Mouse (Mus musculus) spleen, postnatal 36 days (tissue): ENCODE measurements at regions not wholly inside any gene's neighbourhood (a gene's known extent, or its start where the extent isn't known, plus 50 kb on each side); places are given as distances from the start of the nearest gene placed in this dataset.

Experiments
- DNase-seq, 2 experiments: peaks; one replicate each; pipeline ENCODE4 v3.0.0; 2022; ENCODE audit warnings: low spot score in 2 of 2, mixed read lengths in 1 of 2

- DNase-seq, result no peak
Measured at GRCm38 (mm10) chr6:116901816-116902215, 185.1 kb upstream of the Tmem72 start.

- no peak for DNase-seq
Measured at GRCm38 (mm10) chr6:116902371-116902770, 185.7 kb upstream of the Tmem72 start.

DNA sequence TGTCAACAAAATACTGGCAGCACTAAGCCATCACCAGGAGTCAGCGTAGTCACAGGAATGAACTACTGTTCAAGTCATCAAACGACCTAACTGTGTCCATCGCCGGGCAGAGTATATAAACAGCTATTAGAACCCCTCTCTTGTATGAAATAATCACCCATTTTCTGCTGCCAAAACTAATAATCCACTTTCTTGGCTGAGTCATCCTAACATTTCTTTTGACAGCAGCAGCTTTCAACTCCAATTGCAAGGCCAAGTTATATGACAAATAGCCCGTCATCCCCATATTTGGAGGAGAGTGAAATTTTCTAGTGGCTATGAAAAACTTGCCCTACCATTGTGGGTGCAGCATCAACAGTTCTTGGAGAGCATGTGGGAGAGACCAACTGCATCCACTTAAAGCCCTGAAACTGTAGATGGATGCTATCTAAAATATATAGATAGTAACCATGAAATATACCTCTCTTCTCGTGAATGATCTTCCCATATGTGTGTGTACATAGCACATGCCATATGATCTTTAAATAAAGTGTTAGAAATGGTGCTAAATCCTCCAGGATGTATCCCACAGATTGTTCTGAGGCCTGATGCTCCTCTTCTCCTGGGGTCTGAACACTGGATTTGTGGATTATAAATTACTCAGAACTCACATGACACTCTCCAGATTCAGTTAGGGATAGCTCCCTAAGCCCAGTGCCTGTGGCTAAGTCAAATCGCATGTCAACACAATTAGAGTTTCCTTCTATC is 189.9 kb upstream of the Tmem72 start:
- no peak for DNase-seq

- no peak for DNase-seq
Measured at GRCm38 (mm10) chr6:116910607-116911006, 193.9 kb upstream of the Tmem72 start.

DNA sequence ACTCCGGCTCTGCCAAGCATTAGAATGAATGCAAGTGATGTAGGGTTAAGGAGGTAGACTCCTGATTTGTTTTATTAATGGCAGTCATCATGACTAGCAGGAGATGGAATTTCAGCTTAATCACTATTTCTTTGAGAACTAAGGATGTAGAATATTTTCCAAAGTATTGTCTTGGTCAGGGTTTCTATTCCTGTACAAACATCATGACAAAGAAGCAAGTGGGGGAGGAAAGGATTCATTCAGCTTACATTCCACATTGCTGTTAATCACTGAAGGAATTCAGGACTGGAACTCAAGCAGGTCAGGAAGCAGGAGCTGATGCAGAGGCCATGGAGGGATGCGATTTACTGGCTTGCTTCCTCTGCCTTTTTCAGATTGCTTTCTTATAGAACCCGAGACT is 195.4 kb upstream of the Tmem72 start:
- no peak for DNase-seq

- DNase-seq, result no peak
Measured at GRCm38 (mm10) chr6:116914073-116914472, 197.4 kb upstream of the Tmem72 start.

DNA sequence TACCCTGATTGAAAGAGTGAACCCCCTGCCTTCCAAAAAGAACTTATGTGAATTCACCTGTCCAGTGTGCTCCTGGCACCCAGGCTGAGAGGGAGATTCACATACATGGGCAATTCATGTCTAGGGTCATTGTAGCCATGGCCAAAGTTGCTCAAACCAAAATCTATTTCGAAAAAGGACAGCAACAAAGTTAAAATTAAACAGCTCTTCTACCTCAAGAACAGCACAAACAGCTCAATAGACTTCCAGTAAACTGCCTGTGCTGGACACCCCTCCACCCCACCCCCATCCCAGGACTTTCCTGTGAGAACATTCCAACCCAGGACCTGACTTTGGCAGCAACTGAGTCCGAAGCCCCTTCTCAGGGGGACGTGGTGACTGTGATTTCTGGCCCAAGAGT is 218.3 kb upstream of the Tmem72 start:
- DNase-seq, result no peak

- DNase-seq, result no peak
Measured at GRCm38 (mm10) chr6:116941576-116941975, 224.9 kb upstream of the Tmem72 start.

DNA sequence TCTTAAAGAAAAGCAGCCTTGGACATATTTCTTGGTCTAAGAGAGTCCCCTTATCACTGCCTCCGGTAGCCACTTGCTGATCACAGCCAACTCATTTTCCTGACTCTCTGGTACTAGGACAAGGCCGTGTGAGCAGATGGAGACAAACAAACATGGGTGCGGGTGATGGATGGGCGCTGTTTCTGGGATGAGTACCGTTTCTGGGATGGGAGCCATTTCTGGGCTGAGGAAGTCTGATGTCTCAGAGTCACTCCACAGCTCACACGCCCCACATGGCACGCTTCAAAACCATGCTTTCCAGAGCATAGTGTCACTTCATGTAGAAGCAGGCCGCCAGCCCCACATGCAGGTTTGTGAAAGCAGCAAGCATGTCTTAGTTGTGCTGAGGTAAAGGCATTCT is 225.6 kb upstream of the Cxcl12 start:
- no peak for DNase-seq

- DNase-seq, result no peak
Measured at GRCm38 (mm10) chr6:116946083-116946732, 222.1 kb upstream of the Cxcl12 start.

DNA sequence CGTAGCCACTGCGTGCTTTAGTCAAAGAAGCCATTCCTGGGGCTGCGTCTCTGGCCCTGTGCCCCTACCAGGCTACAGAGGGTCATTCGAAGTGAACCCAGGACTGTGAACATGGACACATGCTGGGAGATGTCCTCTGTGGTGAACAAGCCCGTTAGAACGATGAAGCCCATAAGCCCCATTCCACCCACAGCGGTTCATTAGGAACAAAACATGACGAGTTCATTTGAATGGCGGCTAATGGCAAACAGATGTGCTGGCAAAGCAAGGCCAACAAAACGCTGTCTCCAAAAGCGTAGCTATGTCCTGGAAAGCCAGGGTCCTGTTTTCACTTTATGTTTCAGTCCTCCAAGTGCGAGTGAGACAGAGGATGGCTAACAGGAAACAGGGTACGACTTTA is 208.7 kb upstream of the Cxcl12 start:
- DNase-seq, result no peak

DNA sequence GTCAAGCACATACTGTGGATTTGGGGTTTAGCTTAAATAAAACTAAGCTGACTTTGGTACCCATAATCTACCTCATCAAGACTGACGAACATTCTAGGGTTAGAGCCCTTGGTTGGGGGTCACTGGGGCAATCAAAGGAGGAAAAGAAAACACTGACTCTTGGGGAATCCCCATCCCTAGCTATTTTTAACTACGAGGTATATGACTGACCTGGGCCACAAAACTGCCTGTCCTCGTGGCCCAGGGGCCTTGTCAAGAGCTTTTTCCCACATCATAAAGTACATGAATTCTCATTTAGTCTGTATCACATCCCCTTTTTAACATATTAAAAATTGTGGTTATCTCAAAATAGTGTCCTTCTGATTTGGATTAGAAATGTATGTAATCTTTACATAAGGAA is 207.7 kb upstream of the Cxcl12 start:
- no peak for DNase-seq

DNA sequence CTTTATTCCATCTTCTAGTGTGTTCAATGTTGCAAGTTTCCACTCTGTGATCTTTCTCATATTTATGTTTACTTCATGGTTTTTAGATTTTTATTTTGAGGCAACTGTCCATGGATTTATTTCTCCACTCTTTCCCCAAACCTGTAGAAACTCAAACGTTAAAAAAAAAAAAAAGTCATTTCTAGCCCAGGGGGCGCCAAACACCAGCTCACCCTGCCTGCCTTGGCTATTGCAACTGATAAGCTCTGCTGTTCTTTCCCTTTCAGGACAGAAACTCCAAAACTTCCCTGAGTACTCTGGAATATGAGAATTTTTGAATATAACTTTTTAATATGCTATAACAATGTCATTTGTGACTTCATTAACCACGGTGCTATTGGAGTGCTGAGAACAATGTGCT is 201.9 kb upstream of the Cxcl12 start:
- DNase-seq, result no peak

DNA sequence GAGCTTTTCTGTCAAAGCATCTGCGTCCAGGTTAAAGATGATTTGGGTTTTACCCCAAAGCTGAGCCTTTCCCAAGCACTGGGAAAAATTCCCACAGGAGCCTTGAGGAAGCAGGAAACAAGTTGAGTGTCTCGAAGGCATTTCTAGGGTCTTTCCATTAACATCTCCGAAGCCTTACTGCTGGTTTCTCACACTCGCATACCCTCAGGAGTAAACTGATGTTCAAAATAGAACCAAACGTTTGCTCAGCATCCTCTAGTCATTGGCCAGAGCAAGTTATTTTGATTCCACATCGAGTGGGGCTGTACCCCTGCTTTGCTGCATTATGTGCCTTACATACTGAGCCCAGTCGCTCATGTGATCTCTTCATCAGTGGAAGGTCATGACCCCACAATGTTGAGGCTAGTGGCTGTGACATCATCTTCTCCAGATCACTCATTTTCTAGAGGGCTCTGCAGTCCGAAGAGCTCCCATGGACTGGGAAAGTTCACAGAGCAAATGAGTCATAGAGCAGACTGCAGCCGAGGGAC is 198.9 kb upstream of the Cxcl12 start:
- DNase-seq, result no peak

GRCm38 (mm10) chr6:116974841-116975240 is 193.5 kb upstream of the Cxcl12 start:
- DNase-seq, result no peak

- no peak for DNase-seq
Measured at GRCm38 (mm10) chr6:116980349-116980995, 187.9 kb upstream of the Cxcl12 start.

GRCm38 (mm10) chr6:116985147-116985737 is 183.1 kb upstream of the Cxcl12 start:
- DNase-seq, result no peak

DNA sequence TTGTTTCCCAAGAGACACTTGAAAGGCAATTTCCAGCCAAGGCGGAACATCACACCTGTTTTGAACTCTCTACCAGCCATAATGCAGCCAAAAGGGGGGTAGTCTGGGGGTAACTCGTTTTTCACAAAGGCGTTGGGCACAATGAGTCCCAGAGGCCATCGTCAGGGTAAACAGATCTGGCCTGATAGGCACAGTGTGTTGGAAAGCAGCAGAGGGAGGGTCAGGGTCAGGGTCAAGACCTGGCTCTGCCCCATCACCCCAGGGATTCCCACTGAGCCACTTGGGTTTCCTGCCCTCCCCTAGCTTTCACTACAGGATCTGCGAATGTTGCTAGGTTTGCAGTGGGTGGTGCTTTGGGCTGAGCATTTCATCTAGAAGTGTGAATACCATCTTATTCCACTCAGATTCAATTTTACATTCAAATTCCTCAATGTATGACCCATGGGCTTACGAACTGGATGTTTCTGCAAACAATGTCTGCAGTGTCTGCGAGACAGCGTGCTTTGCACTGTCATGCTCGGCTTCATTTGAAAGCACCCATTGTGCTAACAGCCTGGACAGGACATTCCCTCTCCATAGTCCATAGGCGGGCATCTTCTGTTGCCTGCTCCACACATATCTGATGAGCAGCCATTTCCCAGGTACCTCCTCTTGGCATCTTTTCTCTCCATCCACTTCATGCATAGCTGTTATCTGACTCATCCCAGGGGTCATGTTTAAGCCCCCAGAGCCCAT is 181.9 kb upstream of the Cxcl12 start:
- DNase-seq, result no peak

DNA sequence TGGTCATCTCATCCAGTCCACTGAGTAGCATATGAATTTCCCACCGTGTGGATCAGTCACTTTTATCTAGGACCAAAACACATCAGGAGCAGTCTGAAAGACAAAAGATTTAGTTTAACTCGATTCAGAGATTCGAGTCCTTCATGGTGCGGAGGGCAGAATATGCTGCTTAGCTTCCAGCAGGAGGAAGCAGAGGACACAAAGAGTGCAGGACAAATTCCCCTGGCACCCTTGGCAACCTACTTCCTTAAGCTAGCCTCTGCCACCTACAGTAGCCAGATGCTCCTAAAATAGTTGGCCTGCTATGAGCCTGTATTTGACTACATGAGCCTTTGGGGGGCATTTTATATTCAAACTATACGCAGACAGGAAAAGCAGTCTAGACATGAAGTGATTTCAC is 181.1 kb upstream of the Cxcl12 start:
- DNase-seq, result no peak

GRCm38 (mm10) chr6:116998948-116999682 is 169.2 kb upstream of the Cxcl12 start:
- DNase-seq, result no peak

DNA sequence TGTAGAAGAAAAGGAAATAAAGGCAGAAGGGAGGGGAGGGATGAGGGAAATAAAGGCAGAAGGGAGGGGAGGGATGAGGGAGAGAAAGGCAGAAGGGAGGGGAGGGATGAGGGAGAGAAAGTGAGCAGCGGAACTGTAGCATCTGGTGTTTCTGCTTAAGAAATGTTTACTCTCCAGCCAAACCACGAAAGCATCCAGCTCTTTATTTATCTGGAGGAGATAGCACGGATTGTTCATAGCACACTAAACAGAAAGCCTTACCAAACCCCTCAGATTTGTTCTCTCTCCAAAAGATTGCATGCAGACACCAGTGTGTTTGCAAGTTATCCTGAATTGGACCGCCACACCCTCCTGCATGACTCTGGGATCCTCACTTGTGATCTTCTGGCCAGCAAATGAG is 168.4 kb upstream of the Cxcl12 start:
- DNase-seq, result no peak
